Comparison of ENCODE assay signal across 10 mouse cellular contexts in the genomic region with DNA sequence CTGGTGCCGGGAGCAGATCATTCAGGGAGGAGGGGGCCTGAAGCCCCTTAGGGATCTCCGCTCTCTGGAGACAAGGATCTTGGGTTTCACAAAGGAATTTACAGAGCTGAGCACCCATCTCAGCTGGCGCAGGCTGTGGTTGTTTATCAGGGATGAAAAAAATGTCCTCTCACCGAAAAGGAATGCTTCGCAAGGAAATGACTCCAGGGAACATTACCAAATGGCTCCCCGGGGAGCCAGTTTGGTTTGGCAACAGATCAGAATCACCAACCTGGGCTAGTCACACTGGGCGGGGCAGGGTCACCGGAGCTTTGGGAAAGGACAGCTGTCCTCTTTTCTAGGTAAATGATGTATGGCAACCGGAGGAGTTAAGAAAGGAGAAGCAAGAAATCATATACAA. TPM values are rescaled to one million over a fixed set of nuclear protein-coding genes. Genes with fewer than 3 reads are reported as not detected.
DNase-seq lines count a peak whose midpoint lies in the region; ATAC-seq lines count a peak whose summit lies in the region.
"Had no signal": no experiment of that assay in that cellular context is flagged by ENCODE, and none has a peak within 500 bp of the region (broad histone marks: within the 10 kb centered on the region; RNA-seq: fewer than 3 reads in every experiment).

No protein-coding gene starts in this region.

- peak overlapping the region; percentile 43 for H3K4me3 ChIP-seq in heart, embryonic 10.5 days
- no peak overlapping the region for H3K4me3 ChIP-seq in limb, embryonic 13.5 days
- no peak overlapping the region; the same call in 1 of the 2 replicates for H3K4me3 ChIP-seq in stomach, embryonic 16.5 days (replicated peaks; ENCODE audit: low read length)
- H3K4me3 ChIP-seq: embryonic facial prominence, embryonic 12.5 days; hindbrain, embryonic 10.5 days had no signal

- peaks cover 32% of the 10 kb centered on the region for H3K4me1 ChIP-seq in heart, embryonic 10.5 days
- H3K4me1 ChIP-seq in limb, embryonic 13.5 days = peaks cover 4% of the 10 kb centered on the region; the same call in 1 of the 2 replicates
- H3K4me1 ChIP-seq in stomach, embryonic 16.5 days (ENCODE audit: control insufficient read depth, insufficient read depth, low read length) = 0 out of 2 replicates have a peak, but pooled peaks cover 5% of the 10 kb centered on the region

- H3K4me2 ChIP-seq in limb, embryonic 13.5 days (replicated peaks) = peak overlapping the region; percentile 10; the same call in 1 of the 2 replicates
- peak overlapping the region; percentile 45 for H3K4me2 ChIP-seq in stomach, embryonic 16.5 days (ENCODE audit: low read depth, low read length)
- H3K4me2 ChIP-seq: embryonic facial prominence, embryonic 12.5 days had no signal

- ATAC-seq in limb, embryonic 13.5 days (ENCODE audit: low FRiP score, low read depth) = no peak
- ATAC-seq in stomach, embryonic 16.5 days (ENCODE audit: insufficient read depth, low FRiP score) = peak; percentile 33; the same call in 1 of the 2 replicates
- no peak for ATAC-seq in megakaryocyte-erythroid progenitor cell, adult 5-6 weeks (replicated peaks; ENCODE audit: low FRiP score, low TSS enrichment, poor library complexity, severe bottlenecking)

- no peaks in the 10 kb centered on the region for H3K9me3 ChIP-seq in heart, embryonic 10.5 days
- H3K9me3 ChIP-seq in limb, embryonic 13.5 days = no peaks in the 10 kb centered on the region
- peaks cover under 1% of the 10 kb centered on the region; the same call in 1 of the 2 replicates for H3K9me3 ChIP-seq in stomach, embryonic 16.5 days (replicated peaks; ENCODE audit: control insufficient read depth, low read length)
- H3K9me3 ChIP-seq: embryonic facial prominence, embryonic 12.5 days; hindbrain, embryonic 10.5 days had no signal

- no peaks in the 10 kb centered on the region for H3K27me3 ChIP-seq in heart, embryonic 10.5 days (ENCODE audit: insufficient read depth, poor library complexity, severe bottlenecking)
- H3K27me3 ChIP-seq in limb, embryonic 13.5 days = no peaks in the 10 kb centered on the region
- no peaks in the 10 kb centered on the region for H3K27me3 ChIP-seq in stomach, embryonic 16.5 days (ENCODE audit: control insufficient read depth, insufficient read depth, low read length)
- H3K27me3 ChIP-seq: embryonic facial prominence, embryonic 12.5 days had no signal

- no peaks in the 10 kb centered on the region for H3K36me3 ChIP-seq in heart, embryonic 10.5 days
- no peaks in the 10 kb centered on the region for H3K36me3 ChIP-seq in limb, embryonic 13.5 days
- H3K36me3 ChIP-seq in stomach, embryonic 16.5 days (ENCODE audit: control insufficient read depth, insufficient read depth, low read length) = no peaks in the 10 kb centered on the region
- H3K36me3 ChIP-seq: embryonic facial prominence, embryonic 12.5 days; hindbrain, embryonic 10.5 days had no signal

- WGBS in heart, embryonic 10.5 days = 5% methylated on average over 9 of the region's 9 CpGs
- WGBS in limb, embryonic 13.5 days = 25% methylated on average over 9 of the region's 9 CpGs
- 11% methylated on average over 9 of the region's 9 CpGs for WGBS in stomach, embryonic 16.5 days

- no peak overlapping the region for H3K9ac ChIP-seq in limb, embryonic 13.5 days
- H3K9ac ChIP-seq in stomach, embryonic 16.5 days (ENCODE audit: low read length) = peak overlapping the region; percentile 11; the same call in 1 of the 2 replicates
- H3K9ac ChIP-seq: embryonic facial prominence, embryonic 12.5 days had no signal

- peak; percentile 20 to 47 for DNase-seq in lung, adult 18-20 months
- DNase-seq in lung, postnatal 14 days = no peak
- DNase-seq in heart, embryonic 10.5 days (ENCODE audit: low spot score) = peak; percentile 86
- DNase-seq in embryo, embryonic 10.5 days (ENCODE audit: low spot score) = no peak
- DNase-seq in thymus, postnatal 25 days = no peak

- peak overlapping the region; percentile 96 for H3K27ac ChIP-seq in heart, embryonic 10.5 days
- no peak overlapping the region for H3K27ac ChIP-seq in limb, embryonic 13.5 days
- peak overlapping the region; percentile 37 for H3K27ac ChIP-seq in stomach, embryonic 16.5 days (ENCODE audit: low read length)
- H3K27ac ChIP-seq: embryonic facial prominence, embryonic 12.5 days; hindbrain, embryonic 10.5 days had no signal

RNA-seq across cellular contexts. Expression of gene Ankrd1, which starts 9.3 kb away (rescaled TPM):
- 212 and 390 TPM in 2 replicates for polyA plus RNA-seq in heart, embryonic 10.5 days (2016; fragmentation: Nextera tagmentation; extraction: Ambion mirVana)
- 1.7 and 2.8 TPM in 2 replicates for polyA plus RNA-seq in limb, embryonic 13.5 days (2015; fragmentation: Nextera tagmentation; extraction: Ambion mirVana)
- 0.50 TPM in 1 of 2 replicates, not detected in the other for polyA plus RNA-seq in stomach, embryonic 16.5 days (2015; fragmentation: Nextera tagmentation; extraction: Ambion mirVana)
- not detected in 2 replicates for total RNA-seq in megakaryocyte-erythroid progenitor cell, adult 5-6 weeks (2014; fragmentation: Nextera tagmentation)
- total RNA-seq in megakaryocyte-erythroid progenitor cell, adult 5-6 weeks (2017) = not detected in 2 replicates
- polyA plus RNA-seq: hindbrain, embryonic 10.5 days had no signal

RNA-seq across cellular contexts. Expression of gene Rpp30, which starts 45.7 kb away (rescaled TPM):
- 61.1 and 72.2 TPM in 2 replicates for polyA plus RNA-seq in heart, embryonic 10.5 days (2016; fragmentation: Nextera tagmentation; extraction: Ambion mirVana)
- 78.2 and 82.0 TPM in 2 replicates for polyA plus RNA-seq in limb, embryonic 13.5 days (2015; fragmentation: Nextera tagmentation; extraction: Ambion mirVana)
- polyA plus RNA-seq in stomach, embryonic 16.5 days (2015; fragmentation: Nextera tagmentation; extraction: Ambion mirVana) = 47.3 and 58.3 TPM in 2 replicates
- 52.0 and 57.9 TPM in 2 replicates for total RNA-seq in megakaryocyte-erythroid progenitor cell, adult 5-6 weeks (2014; fragmentation: Nextera tagmentation)
- total RNA-seq in megakaryocyte-erythroid progenitor cell, adult 5-6 weeks (2017) = 69.3 and 79.7 TPM in 2 replicates

Comparison
In these comparisons a context has a peak if more than half of its experiments do, and no peak if none do; other contexts are left out.
1. DNase-seq: peak in lung, adult 18-20 months (2 of 2) and heart, embryonic 10.5 days (single experiment); none in lung, postnatal 14 days (single experiment), embryo, embryonic 10.5 days (single experiment) and thymus, postnatal 25 days (single experiment).
2. RNA of gene Ankrd1, which starts 9.3 kb away (polyA plus RNA-seq): 212 to 390 TPM in heart, embryonic 10.5 days; 1.7 to 2.8 TPM in limb, embryonic 13.5 days and 0.50 TPM in stomach, embryonic 16.5 days; every median in the first group is over 10 times any median in the second.